Mouse (Mus musculus) lung, embryonic 15.5 days (tissue): ENCODE results near the gene Ceacam2. TPM values are rescaled to one million over a fixed set of nuclear protein-coding genes. Genes with fewer than 3 reads are reported as not detected.
"Not testable (repeated sequence)": the region's sequence is repeated elsewhere in the genome, so short reads cannot be mapped to it uniquely, and the experiment has no call there.

Experiments used
- ATAC-seq: fragments of 200-750 bp; cut with Nextera tagmentation; 2 replicates; pipeline ENCODE4 v1.8.0; 2017; ENCODE audit warnings: moderate number of reproducible peaks, borderline replicate concordance; ENCODE audit not compliant: low FRiP score, low TSS enrichment; ENCODE audit errors: extremely low read depth
- H3K27ac ChIP-seq: fragments of 300-500 bp; sonication (generic); 2 replicates; pipeline ENCODE4 v1.5.1; 2015; ENCODE audit warnings: moderate library complexity, mild to moderate bottlenecking, inconsistent platforms
- H3K27me3 ChIP-seq: fragments of 300-500 bp; sonication (generic); 2 replicates; pipeline ENCODE4 v1.6.1; 2015; ENCODE audit warnings: inconsistent platforms
- H3K36me3 ChIP-seq: fragments of 300-500 bp; sonication (generic); 2 replicates; pipeline ENCODE4 v1.6.1; 2015; ENCODE audit warnings: inconsistent platforms
- H3K4me1 ChIP-seq: fragments of 300-500 bp; sonication (generic); 2 replicates; pipeline ENCODE4 v1.6.1; 2015; ENCODE audit warnings: inconsistent platforms
- H3K4me2 ChIP-seq: fragments of 300-500 bp; sonication (generic); 2 replicates; pipeline ENCODE4 v1.6.1; 2015; ENCODE audit warnings: inconsistent platforms, mild to moderate bottlenecking, moderate library complexity
- H3K4me3 ChIP-seq: fragments of 300-500 bp; sonication (generic); 2 replicates; pipeline ENCODE4 v1.5.1; 2015; ENCODE audit warnings: mild to moderate bottlenecking, inconsistent platforms
- H3K9ac ChIP-seq: fragments of 300-500 bp; sonication (generic); 2 replicates; pipeline ENCODE4 v1.6.1; 2015; ENCODE audit warnings: inconsistent platforms
- H3K9me3 ChIP-seq: fragments of 300-500 bp; sonication (generic); 2 replicates; pipeline ENCODE4 v1.6.1; 2016; ENCODE audit warnings: inconsistent platforms
- WGBS: fragments of 180-500 bp; shearing (Covaris S2); methylation state at CpG from one replicate; pipeline ENCODE4 v1.1.7; 2015; 5-methylcytosine and 5-hydroxymethylcytosine counted together
- polyA plus RNA-seq: library from polyadenylated mRNA; unstranded; fragments of >200 nt; fragmentation: Nextera tagmentation; extraction: Ambion mirVana; gene quantifications from 2 replicates; pipeline ENCODE4 v1.2.1, GENCODE M21; 2015

The Ceacam2 gene
- polyA plus RNA-seq, 1 experiment from 2014 or later, result 0.16 TPM

DNA sequence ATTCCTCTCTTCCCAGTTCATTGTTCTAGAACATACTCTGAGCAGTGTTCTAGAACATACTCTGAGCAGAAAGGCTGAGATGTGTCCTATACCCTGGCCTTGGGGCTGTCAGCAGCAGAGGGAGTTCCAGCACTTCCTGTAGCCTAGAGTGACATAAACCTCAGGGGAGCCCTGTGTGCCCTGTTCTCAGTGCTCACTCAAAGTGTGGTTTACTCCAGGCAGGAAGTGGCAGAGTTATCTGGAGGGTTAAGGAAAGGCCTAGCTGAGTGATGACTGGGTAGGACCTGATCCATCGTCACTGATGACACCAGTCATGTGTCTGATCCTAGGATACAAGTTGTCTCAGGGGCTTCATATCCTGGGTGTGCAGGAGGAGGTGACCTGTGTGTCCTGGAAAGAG lies 297 bp upstream of the Ceacam2 start:
- not testable (repeated sequence) for H3K9me3 ChIP-seq, ATAC-seq, H3K27me3 ChIP-seq, H3K36me3 ChIP-seq, H3K4me3 ChIP-seq, H3K4me1 ChIP-seq, H3K27ac ChIP-seq, H3K4me2 ChIP-seq, H3K9ac ChIP-seq
- 90% methylated on average over 1 of the region's 1 CpGs for WGBS

DNA sequence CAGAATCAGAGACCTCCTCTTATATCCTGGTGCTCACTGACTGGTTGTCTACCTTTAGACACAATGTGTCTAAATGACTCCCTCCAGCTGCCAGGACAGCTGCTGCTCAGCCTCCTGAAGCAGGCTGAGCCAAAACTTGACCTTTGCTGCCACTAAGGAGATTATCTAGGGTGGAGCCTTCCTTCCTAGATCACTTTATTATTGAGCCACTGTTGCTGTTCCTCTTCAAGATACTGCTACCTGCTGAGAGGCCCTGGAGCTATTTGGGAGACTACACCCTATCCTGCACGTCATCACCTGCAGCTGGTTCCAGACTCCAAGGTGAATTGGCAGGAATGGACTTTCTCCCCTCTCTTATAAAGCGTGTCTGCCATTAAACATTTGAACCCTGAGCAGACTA lies 8.8 kb downstream of the Ceacam2 start:
- Histone ChIP-seq H3K27me3 (no peaks in the 10 kb centered on the region), H3K4me1 (no peaks in the 10 kb centered on the region), H3K36me3 (no peaks in the 10 kb centered on the region), H3K4me3 (no peak overlapping the region), H3K27ac (no peak overlapping the region), H3K9ac (no peak overlapping the region), H3K9me3 (no peaks in the 10 kb centered on the region), H3K4me2 (no peak overlapping the region)
- WGBS, result 80% methylated on average over 2 of the region's 2 CpGs
- no peak for ATAC-seq

DNA sequence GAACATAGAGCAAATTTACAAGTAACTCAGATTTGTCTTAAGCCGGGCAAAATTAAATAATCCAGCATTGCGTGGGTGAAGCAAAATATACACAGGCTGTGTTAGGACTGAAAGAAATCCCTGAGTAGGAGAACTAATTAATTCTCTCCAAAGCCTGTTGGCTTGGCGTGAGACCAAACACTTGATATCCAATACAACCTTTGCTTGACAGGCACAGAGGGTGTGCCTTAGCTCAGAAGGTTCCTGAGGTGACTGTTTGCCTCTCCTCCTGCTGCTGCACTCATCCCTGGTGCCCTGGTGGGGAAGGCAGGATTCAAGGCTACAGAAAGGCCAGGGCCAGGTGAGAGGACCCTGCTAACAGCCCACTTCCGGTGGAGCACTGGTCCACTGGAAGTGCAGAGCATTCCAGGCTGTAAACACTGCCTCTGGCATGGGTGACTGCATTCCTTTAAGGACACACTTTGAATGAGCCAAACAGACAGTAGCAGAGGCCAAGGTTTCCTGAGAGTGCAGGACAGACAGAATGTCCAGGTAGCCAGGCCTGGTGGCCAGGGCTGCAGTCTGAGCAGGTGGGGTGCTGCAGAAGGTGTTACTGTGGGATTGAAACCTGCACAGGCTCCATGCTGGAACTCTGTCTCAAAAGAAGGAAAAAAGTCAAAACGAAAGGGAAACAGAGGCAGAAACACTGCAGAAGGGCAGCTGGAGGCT lies 23.4 kb downstream of the Ceacam2 start:
- H3K4me2 ChIP-seq, H3K4me1 ChIP-seq, H3K9ac ChIP-seq, H3K36me3 ChIP-seq, H3K27me3 ChIP-seq, H3K27ac ChIP-seq, H3K9me3 ChIP-seq, ATAC-seq, H3K4me3 ChIP-seq: not testable (repeated sequence)
- WGBS, result 51% methylated on average over 2 of the region's 5 CpGs

DNA sequence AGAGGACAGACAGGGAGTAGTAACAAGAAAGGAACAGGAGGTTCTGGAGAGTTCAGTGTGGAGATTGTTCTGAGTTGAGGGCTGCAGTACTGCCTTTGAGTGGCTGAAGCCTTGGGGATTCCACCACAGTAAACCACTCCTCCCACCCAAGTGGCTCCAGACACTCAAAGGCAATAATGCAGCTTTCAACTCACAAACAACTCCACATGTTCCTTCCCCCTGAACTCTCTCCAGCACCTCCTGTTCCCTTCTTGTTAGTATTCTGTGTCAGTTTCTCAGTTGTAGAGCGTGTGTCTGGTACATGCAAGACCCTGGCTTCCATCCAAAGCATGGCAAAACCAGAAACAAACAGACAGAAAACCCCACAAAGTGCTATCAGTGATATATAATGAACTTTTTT lies 24.0 kb downstream of the Ceacam2 start:
- H3K4me1 ChIP-seq, ATAC-seq, H3K27me3 ChIP-seq, H3K4me3 ChIP-seq, H3K36me3 ChIP-seq, H3K9me3 ChIP-seq, H3K27ac ChIP-seq, H3K4me2 ChIP-seq, H3K9ac ChIP-seq: not testable (repeated sequence)
- WGBS, result 57% methylated on average over 1 of the region's 1 CpGs

DNA sequence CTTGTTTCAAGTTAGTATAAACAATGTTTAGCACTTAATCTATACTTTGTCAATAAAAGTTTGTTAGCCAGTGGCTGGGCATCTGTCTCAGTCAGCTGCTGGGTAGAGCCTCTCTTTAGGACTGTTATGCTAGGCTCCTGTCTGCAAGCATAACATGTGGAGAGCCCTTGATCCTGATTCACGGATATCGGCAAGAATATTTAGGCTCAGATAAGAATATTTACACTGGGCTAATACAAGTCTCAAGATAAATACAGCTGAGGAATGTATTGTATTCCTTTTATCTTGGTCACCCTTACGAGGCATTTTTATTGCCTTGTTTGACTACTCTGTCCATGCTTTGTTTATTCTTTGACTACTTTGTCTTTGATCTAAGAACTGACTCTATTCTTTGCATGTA lies 29.7 kb downstream of the Ceacam2 start:
- WGBS, result 2% methylated on average over 3 of the region's 3 CpGs
- Histone ChIP-seq H3K27ac (no peak overlapping the region), H3K9me3 (no peaks in the 10 kb centered on the region), H3K4me3 (no peak overlapping the region), H3K9ac (no peak overlapping the region), H3K27me3 (no peaks in the 10 kb centered on the region), H3K4me2 (no peak overlapping the region), H3K4me1 (peaks cover 10% of the 10 kb centered on the region; the same call in 1 of the 2 replicates), H3K36me3 (no peaks in the 10 kb centered on the region)
- no peak for ATAC-seq

DNA sequence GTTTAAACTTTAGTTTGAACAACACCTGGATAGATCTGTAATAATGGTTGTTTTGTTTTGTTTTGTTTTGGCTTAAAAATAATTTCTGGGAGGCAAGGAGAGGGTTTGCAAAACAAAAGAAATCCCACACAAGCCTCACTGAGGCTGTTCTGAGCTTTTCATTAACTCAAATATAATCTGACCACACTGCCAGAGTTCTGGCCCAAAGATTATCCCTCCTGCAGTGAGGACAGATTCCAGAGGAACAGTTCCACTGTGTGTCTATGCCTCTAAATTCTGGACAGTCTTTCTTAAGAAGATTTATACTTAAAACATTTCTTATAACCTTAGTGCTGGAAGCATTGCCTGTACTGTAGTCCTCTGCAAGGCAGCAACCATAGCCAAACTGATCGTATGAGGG lies 45.0 kb downstream of the Ceacam2 start:
- no peak overlapping the region for H3K9ac ChIP-seq
- H3K9me3 ChIP-seq, result no peaks in the 10 kb centered on the region
- 86% methylated on average over 1 of the region's 1 CpGs for WGBS
- H3K27ac ChIP-seq, result no peak overlapping the region
- H3K36me3 ChIP-seq, result no peaks in the 10 kb centered on the region
- ATAC-seq, result no peak
- no peak overlapping the region for H3K4me3 ChIP-seq
- H3K4me2 ChIP-seq, result no peak overlapping the region
- no peaks in the 10 kb centered on the region for H3K27me3 ChIP-seq
- H3K4me1 ChIP-seq, result no peaks in the 10 kb centered on the region

DNA sequence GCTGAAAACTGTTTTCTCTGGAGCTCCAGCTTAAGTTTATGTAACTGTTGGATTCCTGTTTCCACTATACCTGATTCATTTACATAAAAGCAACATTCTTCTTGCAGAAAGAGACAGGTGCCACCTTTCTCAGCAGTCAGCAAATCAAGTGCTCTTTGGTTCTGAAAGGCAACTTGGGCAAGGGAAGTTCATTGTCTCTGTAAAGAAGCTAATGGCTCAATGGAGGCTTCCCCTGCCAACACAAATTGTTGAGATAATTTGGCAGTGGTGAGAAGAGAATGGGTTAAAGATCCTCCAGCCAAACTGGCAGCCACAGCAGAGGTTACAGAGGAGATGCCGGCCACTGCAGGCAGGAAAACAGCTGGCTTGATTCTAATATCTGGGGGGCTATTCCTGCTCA lies 49.0 kb downstream of the Ceacam2 start:
- not testable (repeated sequence) for ATAC-seq, H3K4me1 ChIP-seq, H3K9me3 ChIP-seq, H3K9ac ChIP-seq, H3K27ac ChIP-seq, H3K4me3 ChIP-seq, H3K27me3 ChIP-seq, H3K4me2 ChIP-seq, H3K36me3 ChIP-seq
- no CpG with 5 or more reads among the region's 1 CpGs for WGBS

DNA sequence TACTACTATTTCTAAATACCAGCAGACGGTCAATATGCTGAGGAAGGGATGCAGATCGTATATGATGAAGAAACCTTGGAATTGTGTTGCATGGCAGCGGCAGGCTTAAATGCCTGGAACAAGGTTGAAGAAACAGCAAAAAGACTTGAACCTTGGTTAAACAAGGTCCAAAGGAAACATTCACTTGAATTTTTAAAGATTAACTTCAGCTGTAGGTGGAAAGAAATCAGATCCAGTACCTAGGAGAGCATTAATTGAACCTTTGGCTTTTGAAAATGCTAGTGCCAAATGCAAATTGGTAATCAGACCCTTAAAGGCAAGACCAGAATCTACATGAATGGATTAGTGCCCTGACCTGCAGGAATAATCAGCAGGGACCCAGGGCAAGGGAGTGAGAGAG lies 50.3 kb downstream of the Ceacam2 start:
- H3K36me3 ChIP-seq, H3K4me1 ChIP-seq, H3K4me2 ChIP-seq, H3K9ac ChIP-seq, ATAC-seq, H3K27me3 ChIP-seq, H3K27ac ChIP-seq, H3K4me3 ChIP-seq, H3K9me3 ChIP-seq: not testable (repeated sequence)
- 80% methylated on average over 3 of the region's 3 CpGs for WGBS

DNA sequence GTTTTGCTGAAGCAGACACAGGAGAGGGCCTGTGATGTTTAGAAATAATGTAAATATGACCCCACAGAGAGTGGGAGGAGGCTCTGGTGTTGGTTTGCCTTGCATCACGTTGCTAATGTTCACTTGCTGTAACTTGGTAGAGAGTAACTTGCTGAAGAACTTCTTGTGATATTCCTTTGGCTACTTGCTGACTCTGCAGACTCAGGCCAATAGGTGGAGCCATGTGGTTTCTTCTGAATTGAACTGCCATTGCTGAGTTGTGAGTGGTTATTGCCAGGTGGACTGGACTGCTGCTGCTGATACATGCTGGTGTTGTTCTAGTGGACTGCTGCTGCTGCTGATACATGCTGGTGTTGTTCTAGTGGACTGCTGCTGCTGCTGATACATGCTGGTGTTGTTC lies 53.5 kb downstream of the Ceacam2 start:
- Histone ChIP-seq H3K36me3 (no peaks in the 10 kb centered on the region), H3K9ac (no peak overlapping the region), H3K27ac (no peak overlapping the region), H3K4me1 (no peaks in the 10 kb centered on the region), H3K27me3 (no peaks in the 10 kb centered on the region), H3K4me3 (no peak overlapping the region), H3K9me3 (no peaks in the 10 kb centered on the region), H3K4me2 (no peak overlapping the region)
- WGBS, result 8% methylated on average over 1 of the region's 1 CpGs
- no peak for ATAC-seq

DNA sequence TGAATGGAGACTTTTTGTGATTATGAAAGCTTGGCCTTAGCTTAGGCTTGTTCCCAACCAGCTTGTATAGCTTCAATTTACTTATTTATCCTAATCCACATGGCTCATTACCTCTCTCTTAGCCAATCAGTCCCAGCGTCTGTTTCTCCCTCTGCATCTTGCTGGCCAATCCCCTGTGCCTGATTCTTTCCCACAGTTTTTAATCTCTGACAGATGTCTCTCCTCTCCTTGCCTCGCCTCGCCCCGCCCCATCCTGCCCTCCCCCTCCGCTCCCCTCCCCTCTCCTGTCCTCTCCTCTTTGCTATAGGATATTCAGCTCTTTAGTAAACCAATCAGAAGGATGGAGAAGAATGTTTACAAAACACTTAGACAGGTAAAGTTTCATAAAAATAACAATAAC lies 54.6 kb downstream of the Ceacam2 start:
- H3K4me1 ChIP-seq, result no peaks in the 10 kb centered on the region
- no peak for ATAC-seq
- H3K27me3 ChIP-seq, result no peaks in the 10 kb centered on the region
- no peak overlapping the region for H3K9ac ChIP-seq
- H3K9me3 ChIP-seq, result no peaks in the 10 kb centered on the region
- H3K27ac ChIP-seq, result no peak overlapping the region
- H3K4me3 ChIP-seq, result no peak overlapping the region
- 67% methylated on average over 5 of the region's 5 CpGs for WGBS
- H3K4me2 ChIP-seq, result no peak overlapping the region
- no peaks in the 10 kb centered on the region for H3K36me3 ChIP-seq

DNA sequence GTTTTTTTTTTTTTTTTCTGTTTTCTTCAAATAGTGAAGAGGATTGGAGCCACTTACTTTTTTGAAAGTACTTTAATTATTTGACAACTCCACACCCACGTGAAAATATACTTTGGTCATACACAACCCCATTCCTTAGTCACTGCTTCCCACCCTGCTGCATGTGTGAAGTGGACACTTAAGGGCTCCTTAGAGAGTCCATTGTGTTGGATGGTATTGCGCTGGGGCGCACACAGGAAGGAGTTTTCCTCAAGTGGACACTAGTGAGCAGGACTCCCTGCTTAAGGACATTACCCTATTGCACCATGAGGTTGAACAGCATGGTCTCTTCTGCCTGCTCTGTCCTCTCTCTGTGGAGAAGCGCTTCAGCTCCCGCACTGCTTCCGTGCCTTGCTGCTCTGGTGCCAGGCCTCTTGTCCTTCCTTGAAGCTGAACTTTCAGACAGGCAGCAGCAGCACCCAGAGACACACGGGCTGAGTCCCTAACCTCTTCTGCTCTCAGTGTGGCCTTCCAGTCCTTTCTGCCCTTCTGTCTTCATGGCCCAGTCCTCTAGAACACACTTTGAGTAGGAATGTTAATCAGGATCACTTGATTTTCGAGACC lies 56.4 kb downstream of the Ceacam2 start:
- no peak overlapping the region for H3K27ac ChIP-seq
- H3K36me3 ChIP-seq, result no peaks in the 10 kb centered on the region
- H3K9ac ChIP-seq, result no peak overlapping the region
- no peak overlapping the region for H3K4me2 ChIP-seq
- 60% methylated on average over 8 of the region's 8 CpGs for WGBS
- ATAC-seq, result peak; percentile 39; the same call in 1 of the 2 replicates
- no peaks in the 10 kb centered on the region for H3K4me1 ChIP-seq
- no peak overlapping the region for H3K4me3 ChIP-seq
- H3K9me3 ChIP-seq, result no peaks in the 10 kb centered on the region
- no peaks in the 10 kb centered on the region for H3K27me3 ChIP-seq

DNA sequence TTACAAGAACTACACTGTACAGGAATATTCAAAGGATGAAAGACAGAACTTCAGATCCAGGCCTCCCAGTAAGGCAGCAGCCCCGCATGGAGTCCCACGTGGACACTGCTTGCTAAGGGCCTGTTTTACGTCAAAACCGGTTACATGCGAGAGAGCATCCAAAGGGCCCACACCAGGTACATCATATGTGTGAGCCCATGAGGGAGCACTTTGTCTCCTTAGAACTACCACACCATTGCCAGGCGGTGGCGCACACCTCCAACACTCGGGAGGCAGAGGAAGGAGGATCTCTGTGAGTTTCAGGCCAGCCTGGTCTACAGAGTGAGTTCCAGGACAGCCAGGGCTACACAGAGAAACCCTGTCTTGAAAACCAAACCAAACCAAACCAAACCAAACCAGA lies 58.9 kb downstream of the Ceacam2 start:
- not testable (repeated sequence) for H3K4me2 ChIP-seq, H3K9me3 ChIP-seq, ATAC-seq, H3K9ac ChIP-seq, H3K27ac ChIP-seq, H3K27me3 ChIP-seq, H3K4me1 ChIP-seq, H3K4me3 ChIP-seq, H3K36me3 ChIP-seq
- 64% methylated on average over 8 of the region's 8 CpGs for WGBS

DNA sequence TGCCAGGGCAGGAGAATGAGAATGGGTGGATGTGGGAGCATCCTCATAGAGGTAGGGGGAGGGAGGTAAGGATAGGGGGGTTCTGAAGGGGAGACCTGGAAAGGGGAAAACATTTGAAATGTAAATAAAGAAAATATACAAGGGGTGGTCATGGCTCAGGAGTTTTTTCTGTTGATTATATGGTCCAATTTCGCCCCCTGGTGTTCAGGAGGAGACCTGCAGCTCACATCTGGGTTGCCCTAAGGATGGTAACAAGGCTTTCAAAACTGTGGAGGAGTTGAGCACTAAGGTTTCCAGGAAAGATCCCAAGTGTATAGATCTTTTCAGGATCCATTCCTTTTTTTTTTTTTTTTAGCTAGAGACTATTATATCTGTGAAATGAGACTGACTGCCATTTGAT lies 60.2 kb downstream of the Ceacam2 start:
- H3K4me1 ChIP-seq, result no peaks in the 10 kb centered on the region
- no peaks in the 10 kb centered on the region for H3K27me3 ChIP-seq
- no peak overlapping the region for H3K27ac ChIP-seq
- 0% methylated on average over 1 of the region's 1 CpGs for WGBS
- no peaks in the 10 kb centered on the region for H3K9me3 ChIP-seq
- no peak overlapping the region for H3K4me3 ChIP-seq
- no peak for ATAC-seq
- no peak overlapping the region for H3K9ac ChIP-seq
- H3K36me3 ChIP-seq, result no peaks in the 10 kb centered on the region
- H3K4me2 ChIP-seq, result no peak overlapping the region
